Mouse (Mus musculus): ENCODE results near the gene Gm48552. TPM values are rescaled to one million over a fixed set of nuclear protein-coding genes. Genes with fewer than 3 reads are reported as not detected.

Gene Gm48552
- polyA plus RNA-seq, 1 experiment from 2014 or later: 0.82 TPM

GRCm38 (mm10) chr10:81366477-81367206 lies 22.2 kb upstream of the Gm48552 start:
- peaks cover 18% of the 10 kb centered on the region for H3K4me1 ChIP-seq (replicated peaks; ENCODE audit: insufficient read depth, low read length)
- no peak overlapping the region for H3K4me2 ChIP-seq (ENCODE audit: low read length)
- H3K9me3 ChIP-seq (replicated peaks; ENCODE audit: low read length): no peaks in the 10 kb centered on the region
- ATAC-seq (replicated peaks; ENCODE audit: low FRiP score, low read depth): peak; percentile 19; the same call in 1 of the 2 replicates
- H3K36me3 ChIP-seq (ENCODE audit: insufficient read depth, low read length): peaks cover 49% of the 10 kb centered on the region
- H3K4me3 ChIP-seq (replicated peaks; ENCODE audit: low read depth, low read length): no peak overlapping the region
- H3K27ac ChIP-seq: no peak overlapping the region
- no peaks in the 10 kb centered on the region for H3K27me3 ChIP-seq (ENCODE audit: insufficient read depth, low read length)
- no peak for TF ChIP-seq CTCF (IDR thresholded peaks at IDR 0.05; ENCODE audit: low read depth)
- DNase-seq (ENCODE audit: low spot score): no peak
- 72% methylated on average over 6 of the region's 6 CpGs for WGBS
- H3K9ac ChIP-seq (ENCODE audit: low read depth, low read length): no peak overlapping the region

- no peak overlapping the region for H3K27ac ChIP-seq
Measured at GRCm38 (mm10) chr10:81367207-81367495, 21.7 kb upstream of the Gm48552 start.

GRCm38 (mm10) chr10:81375322-81375721 lies 13.5 kb upstream of the Gm48552 start:
- Histone ChIP-seq H3K9ac (ENCODE audit: low read depth, low read length) (no peak overlapping the region), H3K36me3 (ENCODE audit: insufficient read depth, low read length) (peaks cover 32% of the 10 kb centered on the region), H3K4me1 (replicated peaks; ENCODE audit: insufficient read depth, low read length) (peaks cover 12% of the 10 kb centered on the region), H3K4me2 (ENCODE audit: low read length) (no peak overlapping the region), H3K4me3 (replicated peaks; ENCODE audit: low read depth, low read length) (no peak overlapping the region), H3K9me3 (replicated peaks; ENCODE audit: low read length) (no peaks in the 10 kb centered on the region), H3K27ac (no peak overlapping the region), H3K27me3 (ENCODE audit: insufficient read depth, low read length) (no peaks in the 10 kb centered on the region)
- ATAC-seq (replicated peaks; ENCODE audit: low FRiP score, low read depth): no peak
- no peak for DNase-seq (ENCODE audit: low spot score)
- WGBS: 95% methylated on average over 10 of the region's 10 CpGs
- TF ChIP-seq CTCF (IDR thresholded peaks at IDR 0.05; ENCODE audit: low read depth): no peak

More at GRCm38 (mm10) chr10:81367207-81367495, 21.7 kb upstream of the Gm48552 start:
- no peak overlapping the region for H3K4me3 ChIP-seq (replicated peaks; ENCODE audit: low read depth, low read length)
- no peak overlapping the region for H3K9ac ChIP-seq (ENCODE audit: low read depth, low read length)
- no peak overlapping the region for H3K4me2 ChIP-seq (ENCODE audit: low read length)
- H3K27me3 ChIP-seq (ENCODE audit: insufficient read depth, low read length): no peaks in the 10 kb centered on the region
- ATAC-seq (replicated peaks; ENCODE audit: low FRiP score, low read depth) (no peak), DNase-seq (ENCODE audit: low spot score) (no peak)
- no peak for TF ChIP-seq CTCF (IDR thresholded peaks at IDR 0.05; ENCODE audit: low read depth)
- H3K9me3 ChIP-seq (replicated peaks; ENCODE audit: low read length): no peaks in the 10 kb centered on the region
- peaks cover 18% of the 10 kb centered on the region for H3K4me1 ChIP-seq (replicated peaks; ENCODE audit: insufficient read depth, low read length)
- 85% methylated on average over 6 of the region's 6 CpGs for WGBS
- peaks cover 50% of the 10 kb centered on the region for H3K36me3 ChIP-seq (ENCODE audit: insufficient read depth, low read length)

- Histone ChIP-seq H3K4me3 (replicated peaks; ENCODE audit: low read depth, low read length) (peak overlapping the region; percentile 77), H3K4me2 (ENCODE audit: low read length) (peak overlapping the region; percentile 82), H3K36me3 (ENCODE audit: insufficient read depth, low read length) (peaks cover 18% of the 10 kb centered on the region; the same call in 1 of the 2 replicates), H3K9me3 (replicated peaks; ENCODE audit: low read length) (no peaks in the 10 kb centered on the region), H3K9ac (ENCODE audit: low read depth, low read length) (peak overlapping the region; percentile 82; the same call in 1 of the 2 replicates), H3K4me1 (replicated peaks; ENCODE audit: insufficient read depth, low read length) (peaks cover 12% of the 10 kb centered on the region), H3K27ac (peak overlapping the region; percentile 65), H3K27me3 (ENCODE audit: insufficient read depth, low read length) (no peaks in the 10 kb centered on the region)
- ATAC-seq (replicated peaks; ENCODE audit: low FRiP score, low read depth) (no peak), DNase-seq (ENCODE audit: low spot score) (no peak)
- WGBS: 29% methylated on average over 6 of the region's 6 CpGs
- peak; percentile 34 for TF ChIP-seq CTCF (IDR thresholded peaks at IDR 0.05; ENCODE audit: low read depth)
Measured at GRCm38 (mm10) chr10:81376561-81377361, 12.0 kb upstream of the Gm48552 start.

- peak overlapping the region; percentile 77 for H3K4me3 ChIP-seq (replicated peaks; ENCODE audit: low read depth, low read length)
- no peak for TF ChIP-seq CTCF (IDR thresholded peaks at IDR 0.05; ENCODE audit: low read depth)
- ATAC-seq (replicated peaks; ENCODE audit: low FRiP score, low read depth) (no peak), DNase-seq (ENCODE audit: low spot score) (no peak)
- no peaks in the 10 kb centered on the region for H3K9me3 ChIP-seq (replicated peaks; ENCODE audit: low read length)
- H3K9ac ChIP-seq (ENCODE audit: low read depth, low read length): peak overlapping the region; percentile 82
- H3K36me3 ChIP-seq (ENCODE audit: insufficient read depth, low read length): peaks cover 18% of the 10 kb centered on the region; the same call in 1 of the 2 replicates
- H3K27ac ChIP-seq: peak overlapping the region; percentile 65; the same call in 1 of the 2 replicates
- 27% methylated on average over 2 of the region's 2 CpGs for WGBS
- H3K4me1 ChIP-seq (replicated peaks; ENCODE audit: insufficient read depth, low read length): peaks cover 12% of the 10 kb centered on the region
- peak overlapping the region; percentile 82 for H3K4me2 ChIP-seq (ENCODE audit: low read length)
- no peaks in the 10 kb centered on the region for H3K27me3 ChIP-seq (ENCODE audit: insufficient read depth, low read length)
Measured at GRCm38 (mm10) chr10:81377362-81377664, 11.5 kb upstream of the Gm48552 start.

- WGBS: 2% methylated on average over 56 of the region's 59 CpGs
- Histone ChIP-seq H3K27ac (peak within 1 kb of the TSS; percentile 65), H3K4me2 (ENCODE audit: low read length) (peak within 1 kb of the TSS; percentile 82)
Measured at GRCm38 (mm10) chr10:81377793-81378552, 10.8 kb upstream of the Gm48552 start, which contains the start of gene Fzr1. Gene Fzr1, minus strand, starts transcription at chr10:81378516.

More at GRCm38 (mm10) chr10:81377793-81378552, 10.8 kb upstream of the Gm48552 start, which contains the start of gene Fzr1:
- peaks cover 14% of the 10 kb centered on the region; the same call in 1 of the 2 replicates for H3K36me3 ChIP-seq (ENCODE audit: insufficient read depth, low read length)
- ATAC-seq (replicated peaks; ENCODE audit: low FRiP score, low read depth): peak; percentile 66; the same call in 1 of the 2 replicates
- peaks cover 12% of the 10 kb centered on the region for H3K4me1 ChIP-seq (replicated peaks; ENCODE audit: insufficient read depth, low read length)
- H3K9ac ChIP-seq (ENCODE audit: low read depth, low read length): peak within 1 kb of the TSS; percentile 82
- H3K27me3 ChIP-seq (ENCODE audit: insufficient read depth, low read length): no peaks in the 10 kb centered on the region
- no peak for DNase-seq (ENCODE audit: low spot score)
- H3K9me3 ChIP-seq (replicated peaks; ENCODE audit: low read length): no peaks in the 10 kb centered on the region
- peak within 1 kb of the TSS; percentile 77 for H3K4me3 ChIP-seq (replicated peaks; ENCODE audit: low read depth, low read length)
- TF ChIP-seq CTCF (IDR thresholded peaks at IDR 0.05; ENCODE audit: low read depth): no peak

All from kidney, postnatal 0 days (tissue).